Mouse (Mus musculus): ENCODE results near the gene Ccdc159. TPM values are rescaled to one million over a fixed set of nuclear protein-coding genes. Genes with fewer than 3 reads are reported as not detected.

Ccdc159 gene
- 1 to 10 TPM; 2.1 to 2.5 TPM for total RNA-seq (2021)

GRCm38 (mm10) chr9:21927208-21927753 lies at the start of gene Ccdc159, which contains the start of gene Tmem205:
TSS of gene Ccdc159 (plus strand) at chr9:21927471.
TSS of gene Tmem205 (minus strand) at chr9:21927556.
- intact Hi-C loops (cut with DNase I) = loop anchor here (2.0 kb wide), 1 partner anchor 34 kb away; no protein-coding TSS in a partner anchor
- peak; percentile 85 to 87 for DNase-seq

- intact Hi-C loops (cut with DNase I) = no loop called here
- DNase-seq = no peak
These were observed 38.0 kb upstream of the Ccdc159 start for GRCm38 (mm10) chr9:21889229-21889628.

- peak; percentile 53 to 62 for DNase-seq
- intact Hi-C loops (cut with DNase I) = no loop called here
These were observed 25.9 kb upstream of the Ccdc159 start for GRCm38 (mm10) chr9:21901223-21901820.

GRCm38 (mm10) chr9:21904031-21904430 lies 23.2 kb upstream of the Ccdc159 start:
- no peak for DNase-seq
- intact Hi-C loops (cut with DNase I) = no loop called here

DNA sequence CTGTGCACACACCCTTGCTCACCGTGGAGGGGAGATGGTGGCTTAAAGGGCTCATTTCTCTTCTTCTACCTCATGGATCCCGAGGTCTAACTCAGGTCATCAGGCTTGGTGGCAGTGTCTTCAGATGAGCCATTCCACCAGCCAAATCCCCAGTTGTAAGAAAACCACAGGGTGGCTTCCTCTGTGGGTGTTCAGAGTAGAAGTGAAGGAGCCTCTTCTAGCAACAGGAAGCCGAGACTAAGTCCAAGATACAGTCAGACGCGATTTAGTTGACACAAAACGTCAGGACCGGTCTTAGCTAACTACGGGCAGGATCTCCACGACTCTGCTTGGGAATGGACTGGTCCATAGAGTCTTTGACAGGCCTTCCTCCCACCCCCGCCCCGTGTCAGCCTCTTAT lies 19.1 kb upstream of the Ccdc159 start:
- intact Hi-C loops (cut with DNase I) = no loop called here
- DNase-seq = no peak

- intact Hi-C loops (cut with DNase I) = no loop called here
- DNase-seq = no peak
These were observed 17.6 kb upstream of the Ccdc159 start for GRCm38 (mm10) chr9:21909474-21910223.

DNA sequence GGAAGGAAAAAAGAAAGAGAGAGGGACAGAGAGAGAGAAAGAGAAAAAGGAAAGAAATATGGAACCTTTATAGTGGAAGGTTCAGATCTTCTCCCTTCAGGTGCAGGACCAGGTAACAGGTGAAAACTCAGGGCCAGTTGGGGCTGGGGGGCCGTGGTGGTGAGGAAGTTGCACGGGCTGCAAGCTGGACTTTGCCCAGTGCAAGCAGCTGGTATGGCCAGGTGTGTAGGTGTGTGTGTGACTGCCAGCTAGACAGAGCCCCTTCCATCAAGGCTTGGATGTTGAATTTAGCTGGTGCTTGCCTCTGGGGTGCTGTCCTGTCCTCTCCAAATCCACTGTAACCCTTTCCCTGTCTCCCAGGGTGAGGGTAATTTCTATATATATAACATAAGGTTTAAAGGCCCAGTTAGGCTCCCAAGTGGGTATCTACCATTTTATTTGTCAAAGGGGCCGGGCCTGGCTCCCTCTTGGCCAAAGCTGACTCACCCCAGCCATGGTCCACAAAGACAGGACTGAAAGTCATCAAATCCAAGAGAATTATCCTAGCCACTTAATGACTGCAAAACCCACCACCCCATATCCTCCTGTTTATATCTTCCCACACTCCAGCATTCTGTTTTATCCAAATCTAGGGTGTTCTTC lies 10.3 kb upstream of the Ccdc159 start:
- intact Hi-C loops (cut with DNase I) = loop anchor here (5.0 kb wide), 1 partner anchor 35 kb away; no protein-coding TSS in a partner anchor
- DNase-seq = no peak

- intact Hi-C loops (cut with DNase I) = loop anchor here (5.0 kb wide), 1 partner anchor 35 kb away; no protein-coding TSS in a partner anchor
- DNase-seq = peak; percentile 33 to 40
These were observed 9.7 kb upstream of the Ccdc159 start for GRCm38 (mm10) chr9:21917493-21918034.

DNA sequence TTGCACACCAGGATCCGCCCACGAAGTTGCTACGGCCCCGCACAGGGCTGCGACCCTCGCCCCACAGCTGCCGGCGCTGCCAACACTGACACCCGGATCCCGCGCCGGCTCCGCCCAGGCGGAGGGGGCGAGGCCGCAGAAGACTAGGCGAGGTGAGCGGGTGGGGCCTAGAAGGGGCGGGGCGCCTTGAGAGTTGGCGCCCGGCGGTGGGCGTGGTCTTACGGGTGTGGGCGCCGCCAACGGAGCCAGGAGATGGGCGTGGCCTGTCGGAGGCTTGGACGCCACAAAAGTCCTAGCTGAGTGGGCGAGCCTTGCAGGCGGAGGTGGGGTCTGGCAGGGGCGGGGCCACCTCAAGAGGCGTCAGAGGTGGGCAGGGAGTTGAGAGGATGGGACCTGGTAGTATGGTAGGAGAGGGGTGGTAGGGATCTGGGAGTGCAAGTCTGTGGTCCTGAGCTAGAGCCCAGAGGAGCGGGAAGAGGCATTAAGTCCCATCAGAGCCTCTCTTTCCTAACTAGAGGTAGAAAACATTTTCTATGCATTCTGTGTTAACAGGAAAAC lies 9.2 kb upstream of the Ccdc159 start, which contains the start of gene Rab3d:
TSS of gene Rab3d (minus strand) at position 158 of the 558 bp plus-strand sequence.
- intact Hi-C loops (cut with DNase I) = loop anchor here (5.0 kb wide), 1 partner anchor 34 kb away; no protein-coding TSS in a partner anchor
- peak; percentile 94 to 95 for DNase-seq

- intact Hi-C loops (cut with DNase I) = loop anchor here (5.0 kb wide), 1 partner anchor 33 kb away; no protein-coding TSS in a partner anchor
- DNase-seq = no peak
These were observed 8.4 kb upstream of the Ccdc159 start for GRCm38 (mm10) chr9:21918692-21919384.

DNA sequence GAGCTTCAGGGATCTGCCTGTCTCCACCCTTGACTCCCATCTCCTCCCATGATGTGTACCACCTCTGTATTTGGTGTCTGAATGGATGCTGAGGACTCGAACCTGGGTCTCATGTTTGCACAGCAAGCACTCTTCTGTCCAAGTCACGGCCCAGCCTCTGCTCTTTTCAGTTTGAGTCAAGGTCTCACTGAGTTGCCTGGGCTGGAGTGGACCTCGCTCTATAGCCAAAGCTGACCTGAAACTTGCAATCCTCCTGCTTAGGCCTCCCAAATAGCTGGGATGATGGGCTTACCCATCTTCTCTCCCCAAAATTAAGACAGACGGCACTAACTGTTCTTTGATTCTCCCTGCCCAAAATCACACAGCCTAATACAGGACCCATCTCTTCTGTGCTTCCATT lies 4.2 kb upstream of the Ccdc159 start:
- DNase-seq = no peak

GRCm38 (mm10) chr9:21923490-21924098 lies 3.7 kb upstream of the Ccdc159 start:
- intact Hi-C loops (cut with DNase I) = no loop called here
- DNase-seq = no peak

More for the DNA sequence above, 4.2 kb upstream of the Ccdc159 start:
- intact Hi-C loops (cut with DNase I) = no loop called here

DNA sequence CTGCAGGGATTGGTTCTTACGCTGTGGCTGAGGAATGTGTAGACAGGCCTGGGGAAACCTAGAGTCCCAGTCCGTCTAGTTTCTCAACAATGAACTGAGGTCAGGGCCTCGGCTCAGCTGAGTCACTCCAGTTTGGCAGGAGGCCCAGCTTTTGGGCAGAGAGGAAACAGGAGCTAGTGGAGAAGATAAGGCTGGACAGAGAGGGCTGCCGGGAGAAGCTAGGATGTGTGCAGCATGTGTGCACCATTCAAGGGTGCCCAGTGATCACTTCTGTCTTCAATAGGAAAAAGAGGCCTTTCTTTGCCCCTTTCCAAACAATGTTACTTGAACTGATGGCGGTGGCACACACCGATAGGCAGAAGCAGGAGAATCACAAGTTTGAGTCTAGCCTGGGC lies 3.2 kb upstream of the Ccdc159 start:
- peak; percentile 90 to 91 for DNase-seq
- intact Hi-C loops (cut with DNase I) = no loop called here

DNA sequence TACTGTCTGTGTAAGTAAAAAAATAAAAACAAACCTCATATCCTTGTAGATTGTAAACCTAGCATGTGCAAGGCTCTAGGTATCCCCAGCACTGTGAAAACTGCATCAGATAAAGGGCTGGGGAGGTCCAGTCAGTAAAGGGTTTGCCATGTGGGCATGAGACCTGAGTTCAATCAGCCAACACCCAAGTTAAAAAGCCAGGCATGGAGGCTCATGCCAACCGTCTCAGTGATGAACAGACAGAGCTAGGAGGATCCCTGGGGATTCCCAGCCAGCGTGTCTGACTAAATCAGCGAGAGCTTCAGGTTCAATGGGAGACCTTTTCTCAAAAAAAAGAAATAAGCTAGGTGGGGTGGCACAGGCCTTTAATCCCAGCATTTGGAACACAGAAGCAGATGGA lies 2.2 kb upstream of the Ccdc159 start:
- no peak for DNase-seq
- intact Hi-C loops (cut with DNase I) = no loop called here

DNA sequence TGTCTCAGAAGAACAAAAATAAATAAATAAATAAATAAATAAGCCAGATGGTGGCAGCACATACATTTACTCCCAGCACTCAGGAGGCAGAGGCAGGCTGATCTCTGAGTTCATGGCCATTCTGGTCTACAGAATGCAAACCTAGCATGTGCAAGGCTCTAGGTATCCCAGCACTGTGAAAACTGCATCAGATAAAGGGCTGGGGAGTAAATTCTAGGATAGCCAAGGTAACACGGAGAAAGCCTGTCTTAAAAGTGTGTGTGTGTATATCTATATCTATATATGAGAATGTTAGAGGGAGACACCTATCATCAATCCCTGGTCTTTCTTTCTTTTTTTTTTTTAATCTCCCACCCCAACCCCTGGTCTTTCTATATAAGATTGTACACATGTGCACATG lies 1.8 kb upstream of the Ccdc159 start:
- intact Hi-C loops (cut with DNase I) = no loop called here
- no peak for DNase-seq

DNA sequence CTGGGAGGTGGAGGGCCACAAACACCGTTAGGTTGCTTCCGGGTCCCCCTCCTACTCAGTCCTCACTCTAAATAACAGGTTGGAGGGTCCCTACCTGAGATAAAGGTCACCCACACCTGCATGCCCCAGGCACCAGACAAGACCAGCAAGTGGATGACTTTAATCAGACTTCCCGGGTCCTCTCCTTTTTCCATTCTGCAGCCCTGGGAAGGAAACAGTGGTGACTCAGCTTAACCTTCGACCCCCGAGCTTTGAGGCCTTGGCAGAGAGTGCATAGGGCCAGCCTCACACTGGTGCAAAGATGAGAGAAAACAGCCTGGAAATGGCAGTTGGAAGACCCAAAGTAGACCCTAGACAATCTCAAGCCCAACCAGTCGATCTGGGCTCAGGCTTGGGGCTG lies 1.1 kb upstream of the Ccdc159 start:
- intact Hi-C loops (cut with DNase I) = loop anchor here (2.0 kb wide), 1 partner anchor 35 kb away; no protein-coding TSS in a partner anchor

DNA sequence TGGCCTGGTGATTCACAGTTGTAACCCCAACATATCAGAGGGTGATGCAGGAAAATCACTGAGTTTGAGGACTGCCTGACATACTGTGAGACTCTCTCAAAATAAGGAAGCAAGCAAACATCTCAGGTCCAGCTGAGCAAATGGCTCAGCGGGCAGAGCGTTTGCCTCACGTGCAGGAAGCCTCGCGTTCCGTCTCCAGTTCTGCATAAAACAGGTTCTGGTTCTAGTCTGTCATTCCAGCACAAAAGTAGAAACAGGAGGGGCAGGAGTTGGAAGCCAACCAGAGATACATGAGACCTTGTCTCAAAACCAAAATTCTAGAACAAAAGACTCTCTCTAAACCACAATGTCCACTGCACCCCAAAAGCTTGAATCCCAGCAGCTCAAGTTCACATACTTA lies 487 bp upstream of the Ccdc159 start:
- DNase-seq = no peak
- intact Hi-C loops (cut with DNase I) = loop anchor here (2.0 kb wide), 1 partner anchor 34 kb away; no protein-coding TSS in a partner anchor

More for the DNA sequence above, 1.1 kb upstream of the Ccdc159 start:
- no peak for DNase-seq

GRCm38 (mm10) chr9:21929208-21929607 lies 1.9 kb downstream of the Ccdc159 start:
- no peak for DNase-seq
- intact Hi-C loops (cut with DNase I) = no loop called here

DNA sequence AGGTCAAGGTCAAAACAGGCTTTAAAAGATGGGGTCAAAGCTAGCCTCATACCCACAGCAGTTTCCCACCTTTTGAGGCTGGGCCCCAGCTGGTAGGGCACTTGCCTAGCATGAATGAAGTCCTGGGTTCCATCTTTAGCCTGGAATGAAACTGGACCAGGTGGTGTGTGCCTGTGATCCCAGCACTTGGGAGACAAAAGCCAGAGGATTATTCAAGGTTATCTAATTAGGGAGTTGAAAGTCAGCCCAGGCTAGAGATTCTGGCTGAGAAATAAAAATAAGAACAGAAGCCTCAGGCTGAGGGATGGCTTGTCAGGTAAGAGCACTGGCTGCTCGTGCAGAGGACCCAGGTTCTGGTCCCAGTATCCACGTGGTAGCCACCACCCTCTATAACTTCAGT lies 4.7 kb downstream of the Ccdc159 start:
- intact Hi-C loops (cut with DNase I) = no loop called here
- DNase-seq = no peak

All from heart, postnatal 36 days (tissue).